Mouse (Mus musculus): ENCODE measurements at regions not wholly inside any gene's neighbourhood (a gene's known extent, or its start where the extent isn't known, plus 50 kb on each side); places are given as distances from the start of the nearest gene placed in this dataset.
"Not testable (repeated sequence)": the region's sequence is repeated elsewhere in the genome, so short reads cannot be mapped to it uniquely, and the experiment has no call there.

DNA sequence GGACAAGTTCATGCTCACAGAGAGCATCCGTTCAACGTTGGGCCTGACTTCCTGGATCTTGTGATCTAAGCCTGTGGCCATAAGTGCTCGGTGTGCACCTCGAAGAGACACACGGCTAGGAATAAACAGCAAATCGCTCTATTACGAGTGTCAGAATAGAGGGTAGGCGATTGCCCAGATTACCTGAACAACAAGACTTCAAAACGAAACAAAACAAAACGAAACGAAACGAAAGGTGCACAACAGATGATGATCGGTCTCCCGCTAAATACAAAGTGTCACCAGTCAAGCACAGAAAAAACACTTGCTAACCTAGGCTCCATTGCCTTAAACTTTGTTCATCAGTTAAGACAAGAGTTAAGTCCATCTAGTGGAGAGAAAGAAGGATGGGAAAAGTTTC, 67.4 kb downstream of the Pdia4 start:
- not testable (repeated sequence) for H3K4me3 ChIP-seq (ENCODE audit: low read depth, low read length); H3K27ac ChIP-seq (ENCODE audit: low read length); H3K4me1 ChIP-seq (ENCODE audit: control insufficient read depth, insufficient read depth, low read length); H3K9me3 ChIP-seq (ENCODE audit: control insufficient read depth, low read depth, low read length); H3K36me3 ChIP-seq (ENCODE audit: control insufficient read depth, insufficient read depth, low read length); H3K27me3 ChIP-seq (ENCODE audit: control insufficient read depth, insufficient read depth, low read length); H3K9ac ChIP-seq (replicated peaks; ENCODE audit: low read depth, low read length); ATAC-seq (ENCODE audit: insufficient number of reproducible peaks, insufficient read depth, low FRiP score, low read depth); H3K4me2 ChIP-seq (replicated peaks; ENCODE audit: low read depth, low read length)
- 87% methylated on average over 8 of the region's 14 CpGs for WGBS

DNA sequence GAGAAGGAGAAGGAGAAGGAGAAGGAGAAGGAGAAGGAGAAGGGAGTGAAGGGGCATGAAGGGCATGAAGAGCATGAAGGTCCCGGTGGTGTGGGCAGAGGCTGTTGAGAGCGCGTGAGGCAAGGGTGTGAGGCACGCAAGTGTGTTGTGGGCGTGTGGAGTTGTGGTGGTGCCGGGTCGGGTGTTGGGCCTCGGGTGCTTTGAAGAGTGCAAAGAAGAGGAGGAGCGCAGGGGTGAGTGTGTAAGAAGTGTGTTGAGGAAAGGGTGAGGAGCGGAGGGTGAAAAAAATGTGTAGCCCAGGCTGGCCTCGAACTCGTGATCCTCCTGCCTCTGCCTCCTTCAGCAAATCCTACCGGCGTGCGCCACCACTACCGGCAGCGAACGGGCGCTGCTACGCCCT, 69.4 kb downstream of the Pdia4 start:
- not testable (repeated sequence) for H3K9me3 ChIP-seq (ENCODE audit: control insufficient read depth, low read depth, low read length); H3K36me3 ChIP-seq (ENCODE audit: control insufficient read depth, insufficient read depth, low read length); H3K4me1 ChIP-seq (ENCODE audit: control insufficient read depth, insufficient read depth, low read length); H3K27ac ChIP-seq (ENCODE audit: low read length); H3K27me3 ChIP-seq (ENCODE audit: control insufficient read depth, insufficient read depth, low read length); H3K4me3 ChIP-seq (ENCODE audit: low read depth, low read length); H3K9ac ChIP-seq (replicated peaks; ENCODE audit: low read depth, low read length); ATAC-seq (ENCODE audit: insufficient number of reproducible peaks, insufficient read depth, low FRiP score, low read depth); H3K4me2 ChIP-seq (replicated peaks; ENCODE audit: low read depth, low read length)
- no CpG with 5 or more reads among the region's 20 CpGs for WGBS

DNA sequence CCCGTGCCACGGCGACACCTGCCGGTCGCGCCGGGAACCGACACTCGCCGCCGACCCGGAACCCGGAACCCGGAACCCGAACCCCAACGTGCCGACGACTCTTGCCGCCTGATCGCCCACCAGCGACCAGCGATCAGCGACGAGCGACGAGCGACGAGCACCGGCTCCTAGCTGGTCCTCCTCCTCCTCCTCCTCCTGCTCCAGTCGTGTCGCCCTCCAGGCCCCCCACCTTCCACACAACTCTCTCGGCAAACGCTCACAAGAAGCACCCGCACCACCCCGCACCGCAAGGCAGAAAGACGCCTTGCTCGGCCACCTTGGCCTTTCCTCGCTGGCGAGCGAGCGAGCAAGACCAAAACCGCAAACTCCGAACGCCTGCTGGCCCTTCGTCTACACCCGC, 73.0 kb downstream of the Pdia4 start:
- WGBS: 10% methylated on average over 12 of the region's 47 CpGs
- H3K27me3 ChIP-seq (ENCODE audit: control insufficient read depth, insufficient read depth, low read length); H3K9ac ChIP-seq (replicated peaks; ENCODE audit: low read depth, low read length); H3K9me3 ChIP-seq (ENCODE audit: control insufficient read depth, low read depth, low read length); H3K36me3 ChIP-seq (ENCODE audit: control insufficient read depth, insufficient read depth, low read length); H3K4me1 ChIP-seq (ENCODE audit: control insufficient read depth, insufficient read depth, low read length); H3K27ac ChIP-seq (ENCODE audit: low read length); ATAC-seq (ENCODE audit: insufficient number of reproducible peaks, insufficient read depth, low FRiP score, low read depth): not testable (repeated sequence)
- H3K4me3 ChIP-seq (ENCODE audit: low read depth, low read length): peak overlapping the region; percentile 27; the same call in 1 of the 2 replicates
- peak overlapping the region; percentile 34; the same call in 1 of the 2 replicates for H3K4me2 ChIP-seq (replicated peaks; ENCODE audit: low read depth, low read length)

DNA sequence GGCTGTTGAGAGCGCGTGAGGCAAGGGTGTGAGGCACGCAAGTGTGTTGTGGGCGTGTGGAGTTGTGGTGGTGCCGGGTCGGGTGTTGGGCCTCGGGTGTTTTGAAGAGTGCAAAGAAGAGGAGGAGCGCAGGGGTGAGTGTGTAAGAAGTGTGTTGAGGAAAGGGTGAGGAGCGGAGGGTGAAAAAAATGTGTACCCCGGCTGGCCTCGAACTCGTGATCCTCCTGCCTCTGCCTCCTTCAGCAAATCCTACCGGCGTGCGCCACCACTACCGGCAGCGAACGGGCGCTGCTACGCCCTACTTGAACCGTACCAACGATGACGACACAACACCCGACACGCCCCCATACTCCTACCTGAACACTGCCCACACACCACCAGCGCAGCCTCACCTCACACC, 73.5 kb downstream of the Pdia4 start:
- H3K9ac ChIP-seq (replicated peaks; ENCODE audit: low read depth, low read length); H3K27ac ChIP-seq (ENCODE audit: low read length); H3K4me3 ChIP-seq (ENCODE audit: low read depth, low read length); H3K36me3 ChIP-seq (ENCODE audit: control insufficient read depth, insufficient read depth, low read length); H3K4me2 ChIP-seq (replicated peaks; ENCODE audit: low read depth, low read length); ATAC-seq (ENCODE audit: insufficient number of reproducible peaks, insufficient read depth, low FRiP score, low read depth); H3K27me3 ChIP-seq (ENCODE audit: control insufficient read depth, insufficient read depth, low read length); H3K9me3 ChIP-seq (ENCODE audit: control insufficient read depth, low read depth, low read length); H3K4me1 ChIP-seq (ENCODE audit: control insufficient read depth, insufficient read depth, low read length): not testable (repeated sequence)
- WGBS: 6% methylated on average over 10 of the region's 26 CpGs

GRCm38 (mm10) chr6:47737972-47738371, 75.3 kb downstream of the Pdia4 start:
- H3K4me3 ChIP-seq (ENCODE audit: low read depth, low read length); ATAC-seq (ENCODE audit: insufficient number of reproducible peaks, insufficient read depth, low FRiP score, low read depth); H3K4me2 ChIP-seq (replicated peaks; ENCODE audit: low read depth, low read length); H3K27ac ChIP-seq (ENCODE audit: low read length); H3K27me3 ChIP-seq (ENCODE audit: control insufficient read depth, insufficient read depth, low read length); H3K9ac ChIP-seq (replicated peaks; ENCODE audit: low read depth, low read length); H3K4me1 ChIP-seq (ENCODE audit: control insufficient read depth, insufficient read depth, low read length); H3K36me3 ChIP-seq (ENCODE audit: control insufficient read depth, insufficient read depth, low read length); H3K9me3 ChIP-seq (ENCODE audit: control insufficient read depth, low read depth, low read length): not testable (repeated sequence)
- no CpG with 5 or more reads among the region's 3 CpGs for WGBS

Data from stomach, embryonic 14.5 days (tissue).